Mouse (Mus musculus): ENCODE results near the gene Ephx1. TPM values are rescaled to one million over a fixed set of nuclear protein-coding genes. Genes with fewer than 3 reads are reported as not detected.
"Not testable (repeated sequence)": the region's sequence is repeated elsewhere in the genome, so short reads cannot be mapped to it uniquely, and the experiment has no call there.

Ephx1 gene
- polyA plus RNA-seq, 1 experiment from 2014 or later = 0.87 TPM

- no peak overlapping the region for H3K9ac ChIP-seq (ENCODE audit: low read length)
- no peaks in the 10 kb centered on the region for H3K36me3 ChIP-seq (ENCODE audit: control insufficient read depth, insufficient read depth, low read length)
- no peaks in the 10 kb centered on the region for H3K9me3 ChIP-seq (ENCODE audit: control insufficient read depth, low read length)
- no peaks in the 10 kb centered on the region for H3K27me3 ChIP-seq (ENCODE audit: control insufficient read depth, insufficient read depth, low read length)
- ATAC-seq (ENCODE audit: low FRiP score) = no peak
- DNase-seq (ENCODE audit: low spot score, missing footprints) = no peak
- 52% methylated on average over 1 of the region's 1 CpGs for WGBS
- no peaks in the 10 kb centered on the region for H3K4me1 ChIP-seq (ENCODE audit: control insufficient read depth, insufficient read depth, low read length)
- no peak overlapping the region for H3K4me3 ChIP-seq (ENCODE audit: low read depth, low read length)
- no peak overlapping the region for H3K27ac ChIP-seq (ENCODE audit: low read depth, low read length)
- no peak overlapping the region for H3K4me2 ChIP-seq
Observed at GRCm38 (mm10) chr1:181047520-181047919, 26.8 kb upstream of the Ephx1 start.

GRCm38 (mm10) chr1:181039652-181040051 is 18.9 kb upstream of the Ephx1 start:
- Histone ChIP-seq H3K4me3 (ENCODE audit: low read depth, low read length) (no peak overlapping the region), H3K9ac (ENCODE audit: low read length) (no peak overlapping the region), H3K4me2 (no peak overlapping the region), H3K9me3 (ENCODE audit: control insufficient read depth, low read length) (no peaks in the 10 kb centered on the region), H3K27ac (ENCODE audit: low read depth, low read length) (no peak overlapping the region), H3K27me3 (ENCODE audit: control insufficient read depth, insufficient read depth, low read length) (no peaks in the 10 kb centered on the region), H3K36me3 (ENCODE audit: control insufficient read depth, insufficient read depth, low read length) (no peaks in the 10 kb centered on the region), H3K4me1 (ENCODE audit: control insufficient read depth, insufficient read depth, low read length) (no peaks in the 10 kb centered on the region)
- WGBS = 15% methylated on average over 4 of the region's 4 CpGs
- DNase-seq (ENCODE audit: low spot score, missing footprints) = peak; percentile 88
- ATAC-seq (ENCODE audit: low FRiP score) = no peak

GRCm38 (mm10) chr1:181037623-181038022 is 16.9 kb upstream of the Ephx1 start:
- no peak for DNase-seq (ENCODE audit: low spot score, missing footprints)

GRCm38 (mm10) chr1:181035015-181035778 is 14.5 kb upstream of the Ephx1 start:
- not testable (repeated sequence) for H3K9me3 ChIP-seq (ENCODE audit: control insufficient read depth, low read length); H3K9ac ChIP-seq (ENCODE audit: low read length); DNase-seq (ENCODE audit: low spot score, missing footprints); H3K4me2 ChIP-seq; H3K4me1 ChIP-seq (ENCODE audit: control insufficient read depth, insufficient read depth, low read length); H3K27ac ChIP-seq (ENCODE audit: low read depth, low read length); ATAC-seq (ENCODE audit: low FRiP score); H3K4me3 ChIP-seq (ENCODE audit: low read depth, low read length); H3K36me3 ChIP-seq (ENCODE audit: control insufficient read depth, insufficient read depth, low read length); H3K27me3 ChIP-seq (ENCODE audit: control insufficient read depth, insufficient read depth, low read length)
- WGBS = 86% methylated on average over 5 of the region's 5 CpGs

More at GRCm38 (mm10) chr1:181037623-181038022, 16.9 kb upstream of the Ephx1 start:
- Histone ChIP-seq H3K27me3 (ENCODE audit: control insufficient read depth, insufficient read depth, low read length) (no peaks in the 10 kb centered on the region), H3K9me3 (ENCODE audit: control insufficient read depth, low read length) (no peaks in the 10 kb centered on the region), H3K27ac (ENCODE audit: low read depth, low read length) (no peak overlapping the region), H3K4me3 (ENCODE audit: low read depth, low read length) (no peak overlapping the region), H3K4me2 (no peak overlapping the region), H3K36me3 (ENCODE audit: control insufficient read depth, insufficient read depth, low read length) (no peaks in the 10 kb centered on the region), H3K4me1 (ENCODE audit: control insufficient read depth, insufficient read depth, low read length) (no peaks in the 10 kb centered on the region), H3K9ac (ENCODE audit: low read length) (no peak overlapping the region)
- WGBS = 80% methylated on average over 4 of the region's 4 CpGs
- no peak for ATAC-seq (ENCODE audit: low FRiP score)

GRCm38 (mm10) chr1:181022265-181022664 is 1.6 kb upstream of the Ephx1 start:
- 21% methylated on average over 1 of the region's 1 CpGs for WGBS
- H3K9ac ChIP-seq (ENCODE audit: low read length) = no peak overlapping the region
- no peak for ATAC-seq (ENCODE audit: low FRiP score)

GRCm38 (mm10) chr1:181021488-181021865 is 773 bp upstream of the Ephx1 start:
- Histone ChIP-seq H3K9me3 (ENCODE audit: control insufficient read depth, low read length) (no peaks in the 10 kb centered on the region), H3K36me3 (ENCODE audit: control insufficient read depth, insufficient read depth, low read length) (no peaks in the 10 kb centered on the region), H3K9ac (ENCODE audit: low read length) (no peak overlapping the region), H3K4me2 (no peak overlapping the region), H3K27ac (ENCODE audit: low read depth, low read length) (no peak overlapping the region), H3K4me1 (ENCODE audit: control insufficient read depth, insufficient read depth, low read length) (peaks cover 3% of the 10 kb centered on the region), H3K4me3 (ENCODE audit: low read depth, low read length) (no peak overlapping the region), H3K27me3 (ENCODE audit: control insufficient read depth, insufficient read depth, low read length) (no peaks in the 10 kb centered on the region)
- no peak for ATAC-seq (ENCODE audit: low FRiP score)
- no peak for DNase-seq (ENCODE audit: low spot score, missing footprints)
- WGBS = 64% methylated on average over 7 of the region's 7 CpGs

More at GRCm38 (mm10) chr1:181022265-181022664, 1.6 kb upstream of the Ephx1 start:
- H3K4me2 ChIP-seq = no peak overlapping the region
- DNase-seq (ENCODE audit: low spot score, missing footprints) = no peak
- no peaks in the 10 kb centered on the region for H3K27me3 ChIP-seq (ENCODE audit: control insufficient read depth, insufficient read depth, low read length)
- no peaks in the 10 kb centered on the region for H3K36me3 ChIP-seq (ENCODE audit: control insufficient read depth, insufficient read depth, low read length)
- H3K27ac ChIP-seq (ENCODE audit: low read depth, low read length) = no peak overlapping the region
- no peaks in the 10 kb centered on the region for H3K4me1 ChIP-seq (ENCODE audit: control insufficient read depth, insufficient read depth, low read length)
- H3K9me3 ChIP-seq (ENCODE audit: control insufficient read depth, low read length) = no peaks in the 10 kb centered on the region
- no peak overlapping the region for H3K4me3 ChIP-seq (ENCODE audit: low read depth, low read length)

- Histone ChIP-seq H3K4me1 (ENCODE audit: control insufficient read depth, insufficient read depth, low read length) (peaks cover 5% of the 10 kb centered on the region), H3K27me3 (ENCODE audit: control insufficient read depth, insufficient read depth, low read length) (no peaks in the 10 kb centered on the region; the same call in 1 of the 2 replicates), H3K4me3 (ENCODE audit: low read depth, low read length) (no peak overlapping the region), H3K9ac (ENCODE audit: low read length) (no peak overlapping the region), H3K9me3 (ENCODE audit: control insufficient read depth, low read length) (no peaks in the 10 kb centered on the region), H3K27ac (ENCODE audit: low read depth, low read length) (no peak overlapping the region), H3K36me3 (ENCODE audit: control insufficient read depth, insufficient read depth, low read length) (no peaks in the 10 kb centered on the region), H3K4me2 (no peak overlapping the region)
- no peak for ATAC-seq (ENCODE audit: low FRiP score)
- no peak for DNase-seq (ENCODE audit: low spot score, missing footprints)
- 73% methylated on average over 13 of the region's 13 CpGs for WGBS
Observed at GRCm38 (mm10) chr1:181017890-181018420, 2.7 kb downstream of the Ephx1 start.

- peak overlapping the region; percentile 44 for H3K4me3 ChIP-seq (ENCODE audit: low read depth, low read length)
- WGBS = 0% methylated on average over 22 of the region's 22 CpGs
- H3K4me2 ChIP-seq = peak overlapping the region; percentile 85
- H3K9me3 ChIP-seq (ENCODE audit: control insufficient read depth, low read length) = no peaks in the 10 kb centered on the region
- DNase-seq (ENCODE audit: low spot score, missing footprints) (peak; percentile 96), ATAC-seq (ENCODE audit: low FRiP score) (peak; percentile 86)
- H3K27me3 ChIP-seq (ENCODE audit: control insufficient read depth, insufficient read depth, low read length) = no peaks in the 10 kb centered on the region; the same call in 1 of the 2 replicates
- peaks cover 5% of the 10 kb centered on the region for H3K4me1 ChIP-seq (ENCODE audit: control insufficient read depth, insufficient read depth, low read length)
- H3K9ac ChIP-seq (ENCODE audit: low read length) = peak overlapping the region; percentile 40
- no peaks in the 10 kb centered on the region for H3K36me3 ChIP-seq (ENCODE audit: control insufficient read depth, insufficient read depth, low read length)
- H3K27ac ChIP-seq (ENCODE audit: low read depth, low read length) = no peak overlapping the region
Observed at GRCm38 (mm10) chr1:181017212-181017711, 3.4 kb downstream of the Ephx1 start.

GRCm38 (mm10) chr1:181016532-181017131 is 4.1 kb downstream of the Ephx1 start:
- no peaks in the 10 kb centered on the region; the same call in 1 of the 2 replicates for H3K27me3 ChIP-seq (ENCODE audit: control insufficient read depth, insufficient read depth, low read length)
- no peaks in the 10 kb centered on the region for H3K9me3 ChIP-seq (ENCODE audit: control insufficient read depth, low read length)
- peak overlapping the region; percentile 44 for H3K4me3 ChIP-seq (ENCODE audit: low read depth, low read length)
- peak overlapping the region; percentile 85 for H3K4me2 ChIP-seq
- ATAC-seq (ENCODE audit: low FRiP score) (peak; percentile 47; the same call in 1 of the 2 replicates), DNase-seq (ENCODE audit: low spot score, missing footprints) (peak; percentile 92)
- peaks cover 5% of the 10 kb centered on the region for H3K4me1 ChIP-seq (ENCODE audit: control insufficient read depth, insufficient read depth, low read length)
- H3K27ac ChIP-seq (ENCODE audit: low read depth, low read length) = no peak overlapping the region
- no peaks in the 10 kb centered on the region for H3K36me3 ChIP-seq (ENCODE audit: control insufficient read depth, insufficient read depth, low read length)
- 6% methylated on average over 21 of the region's 21 CpGs for WGBS
- H3K9ac ChIP-seq (ENCODE audit: low read length) = peak overlapping the region; percentile 40

Data from midbrain, embryonic 11.5 days (tissue).